Mouse (Mus musculus) bone marrow macrophage, adult 2 months (primary cell): ENCODE measurements around the gene Dnmt3a.
A peak's percentile ranks its signal among the peaks of the same experiment; 100 is the strongest.

Experiments used
- CTCF ChIP-seq: IDR thresholded peaks from 2 replicates; pipeline ENCODE4 v1.5.1; 2012; ENCODE audit warnings: low read depth, mild to moderate bottlenecking, low read length, moderate library complexity
- POLR2A ChIP-seq: IDR thresholded peaks from 2 replicates; pipeline ENCODE4 v1.6.1; 2012; ENCODE audit warnings: mild to moderate bottlenecking, low read depth, low read length, borderline replicate concordance

DNA sequence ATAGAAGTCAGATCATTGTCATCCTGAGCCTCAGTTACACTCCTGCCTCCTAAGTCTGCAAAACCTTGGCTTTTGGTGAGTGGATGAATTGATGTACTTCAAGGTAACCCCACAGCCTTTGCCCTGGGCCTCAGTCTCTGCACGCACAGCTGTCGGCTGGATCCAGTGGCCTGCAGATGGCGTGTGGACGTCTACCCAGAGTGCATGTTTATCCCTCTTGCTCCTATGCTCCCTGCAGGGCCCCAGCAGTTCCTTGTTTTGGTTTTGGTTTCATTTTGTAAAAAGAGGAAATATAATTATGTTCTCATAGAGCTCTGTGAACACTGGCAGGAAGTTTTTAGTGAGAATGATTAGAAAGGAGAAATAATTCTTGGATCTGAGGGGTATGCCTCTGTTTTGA lies 46.4 kb upstream of the Dnmt3a start:
- TF ChIP-seq CTCF = peak; percentile 51
- no peak for TF ChIP-seq POLR2A
